In the genomic region with DNA sequence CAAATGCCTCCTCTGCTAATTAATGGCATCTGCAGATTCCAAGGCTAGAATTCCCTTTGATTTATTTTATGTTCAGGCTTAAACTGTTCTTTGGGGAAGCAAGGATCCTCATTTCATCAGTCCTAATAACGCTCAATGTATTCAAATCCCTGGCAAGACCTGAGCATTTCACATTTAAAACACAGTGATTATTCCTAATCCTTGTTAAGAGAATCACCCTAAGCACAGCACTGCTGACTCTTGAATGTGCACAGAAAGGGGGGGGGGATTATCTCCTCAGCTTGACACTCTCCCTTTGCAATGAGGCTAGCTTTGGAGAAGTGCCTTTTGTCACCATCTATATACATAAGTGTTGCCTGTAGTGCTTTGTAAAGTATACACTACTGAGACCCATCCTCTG, we compare ENCODE assay signal across 19 mouse cellular contexts.
DNase-seq lines count a peak whose midpoint lies in the region; ATAC-seq lines count a peak whose summit lies in the region.
"Had no signal": no experiment of that assay in that cellular context is flagged by ENCODE, and none has a peak within 500 bp of the region (broad histone marks: within the 10 kb centered on the region; RNA-seq: fewer than 3 reads in every experiment).

No protein-coding gene starts in this region.

- H3K36me3 ChIP-seq in forebrain, embryonic 14.5 days (ENCODE audit: control insufficient read depth, insufficient read depth, low read length): no peaks in the 10 kb centered on the region
- no peaks in the 10 kb centered on the region for H3K36me3 ChIP-seq in forebrain, embryonic 13.5 days (ENCODE audit: poor library complexity, severe bottlenecking)
- H3K36me3 ChIP-seq in neural tube, embryonic 14.5 days (ENCODE audit: control insufficient read depth, insufficient read depth, low read length): no peaks in the 10 kb centered on the region
- H3K36me3 ChIP-seq in neural tube, embryonic 15.5 days: no peaks in the 10 kb centered on the region
- no peaks in the 10 kb centered on the region for H3K36me3 ChIP-seq in midbrain, embryonic 14.5 days (ENCODE audit: control insufficient read depth, insufficient read depth, low read length)
- no peaks in the 10 kb centered on the region for H3K36me3 ChIP-seq in hindbrain, embryonic 12.5 days
- H3K36me3 ChIP-seq: embryonic facial prominence, embryonic 10.5 days; heart, embryonic 13.5 days had no signal

- H3K9ac ChIP-seq in forebrain, embryonic 14.5 days (ENCODE audit: low read length): no peak overlapping the region
- no peak overlapping the region for H3K9ac ChIP-seq in forebrain, embryonic 13.5 days
- no peak overlapping the region for H3K9ac ChIP-seq in neural tube, embryonic 14.5 days (replicated peaks; ENCODE audit: low read depth, low read length)
- H3K9ac ChIP-seq in neural tube, embryonic 15.5 days (replicated peaks): no peak overlapping the region
- H3K9ac ChIP-seq in midbrain, embryonic 14.5 days (replicated peaks; ENCODE audit: low read length): no peak overlapping the region
- no peak overlapping the region for H3K9ac ChIP-seq in hindbrain, embryonic 12.5 days
- H3K9ac ChIP-seq: heart, embryonic 13.5 days had no signal

- DNase-seq in forebrain, embryonic 14.5 days (ENCODE audit: low spot score): peak; percentile 8
- peak; percentile 23 for DNase-seq in midbrain, embryonic 14.5 days
- DNase-seq: adrenal gland, adult 2 months; adrenal gland, postnatal 25 days; cerebellum, adult 2 months; cerebellum, postnatal 10 days; gastrocnemius, postnatal 36 days; heart, adult 11 months; heart, postnatal 36 days had no signal

- no peak overlapping the region for H3K4me2 ChIP-seq in forebrain, embryonic 14.5 days (ENCODE audit: low read length)
- no peak overlapping the region for H3K4me2 ChIP-seq in forebrain, embryonic 13.5 days
- no peak overlapping the region for H3K4me2 ChIP-seq in neural tube, embryonic 14.5 days (ENCODE audit: low read depth, low read length)
- H3K4me2 ChIP-seq in neural tube, embryonic 15.5 days: no peak overlapping the region
- H3K4me2 ChIP-seq in midbrain, embryonic 14.5 days (ENCODE audit: low read length): no peak overlapping the region
- H3K4me2 ChIP-seq in hindbrain, embryonic 12.5 days (replicated peaks): no peak overlapping the region
- H3K4me2 ChIP-seq: heart, embryonic 13.5 days had no signal

- no peak overlapping the region for H3K27ac ChIP-seq in forebrain, embryonic 14.5 days (ENCODE audit: low read depth, low read length)
- no peak overlapping the region for H3K27ac ChIP-seq in forebrain, embryonic 13.5 days
- H3K27ac ChIP-seq in neural tube, embryonic 14.5 days (ENCODE audit: low read depth, low read length): no peak overlapping the region
- no peak overlapping the region for H3K27ac ChIP-seq in neural tube, embryonic 15.5 days (replicated peaks)
- H3K27ac ChIP-seq in midbrain, embryonic 14.5 days (replicated peaks; ENCODE audit: low read depth, low read length): no peak overlapping the region
- H3K27ac ChIP-seq in hindbrain, embryonic 12.5 days: no peak overlapping the region
- H3K27ac ChIP-seq: embryonic facial prominence, embryonic 10.5 days; heart, embryonic 13.5 days had no signal

- ATAC-seq in forebrain, embryonic 14.5 days: no peak
- ATAC-seq in forebrain, embryonic 13.5 days: no peak
- ATAC-seq in neural tube, embryonic 14.5 days (ENCODE audit: low read depth): peak; percentile 51; the same call in 1 of the 2 replicates
- ATAC-seq in neural tube, embryonic 15.5 days (ENCODE audit: low FRiP score): no peak
- ATAC-seq in midbrain, embryonic 14.5 days (ENCODE audit: low FRiP score, low TSS enrichment): peak; percentile 60
- ATAC-seq in hindbrain, embryonic 12.5 days (ENCODE audit: low FRiP score): no peak
- ATAC-seq: activated CD4-positive, CD25-positive, alpha-beta regulatory T cell, adult 4 months; hindbrain, embryonic 16.5 days; Patski had no signal

- H3K4me3 ChIP-seq in forebrain, embryonic 14.5 days (ENCODE audit: low read depth, low read length): no peak overlapping the region
- H3K4me3 ChIP-seq in forebrain, embryonic 13.5 days: no peak overlapping the region
- no peak overlapping the region for H3K4me3 ChIP-seq in neural tube, embryonic 14.5 days (ENCODE audit: low read depth, low read length)
- no peak overlapping the region for H3K4me3 ChIP-seq in neural tube, embryonic 15.5 days (replicated peaks)
- no peak overlapping the region for H3K4me3 ChIP-seq in midbrain, embryonic 14.5 days (replicated peaks; ENCODE audit: low read depth, low read length)
- H3K4me3 ChIP-seq in hindbrain, embryonic 12.5 days: no peak overlapping the region
- H3K4me3 ChIP-seq: embryonic facial prominence, embryonic 10.5 days; heart, embryonic 13.5 days had no signal

- H3K9me3 ChIP-seq in forebrain, embryonic 14.5 days (replicated peaks; ENCODE audit: control insufficient read depth, low read length): no peaks in the 10 kb centered on the region
- H3K9me3 ChIP-seq in forebrain, embryonic 13.5 days (replicated peaks): no peaks in the 10 kb centered on the region
- H3K9me3 ChIP-seq in neural tube, embryonic 14.5 days (ENCODE audit: control insufficient read depth, low read length): no peaks in the 10 kb centered on the region
- no peaks in the 10 kb centered on the region for H3K9me3 ChIP-seq in neural tube, embryonic 15.5 days (replicated peaks)
- H3K9me3 ChIP-seq in midbrain, embryonic 14.5 days (ENCODE audit: control insufficient read depth, low read length): no peaks in the 10 kb centered on the region
- H3K9me3 ChIP-seq in hindbrain, embryonic 12.5 days (replicated peaks): no peaks in the 10 kb centered on the region
- H3K9me3 ChIP-seq: embryonic facial prominence, embryonic 10.5 days; heart, embryonic 13.5 days had no signal

- 2% methylated on average over 1 of the region's 1 CpGs for WGBS in forebrain, embryonic 14.5 days
- 5% methylated on average over 1 of the region's 1 CpGs for WGBS in forebrain, embryonic 13.5 days
- WGBS in neural tube, embryonic 14.5 days: 40% methylated on average over 1 of the region's 1 CpGs
- 44% methylated on average over 1 of the region's 1 CpGs for WGBS in neural tube, embryonic 15.5 days
- whole genome bisulfite sequencing in midbrain, embryonic 14.5 days: 19% methylated on average over 1 of the region's 1 CpGs
- WGBS in hindbrain, embryonic 12.5 days: 53% methylated on average over 1 of the region's 1 CpGs

- no peaks in the 10 kb centered on the region for H3K4me1 ChIP-seq in forebrain, embryonic 14.5 days (ENCODE audit: control insufficient read depth, insufficient read depth, low read length)
- no peaks in the 10 kb centered on the region for H3K4me1 ChIP-seq in forebrain, embryonic 13.5 days
- no peaks in the 10 kb centered on the region for H3K4me1 ChIP-seq in neural tube, embryonic 14.5 days (ENCODE audit: control insufficient read depth, insufficient read depth, low read length)
- no peaks in the 10 kb centered on the region for H3K4me1 ChIP-seq in neural tube, embryonic 15.5 days
- no peaks in the 10 kb centered on the region for H3K4me1 ChIP-seq in midbrain, embryonic 14.5 days (ENCODE audit: control insufficient read depth, insufficient read depth, low read length)
- no peaks in the 10 kb centered on the region for H3K4me1 ChIP-seq in hindbrain, embryonic 12.5 days
- H3K4me1 ChIP-seq: heart, embryonic 13.5 days had no signal

- H3K27me3 ChIP-seq in forebrain, embryonic 14.5 days (replicated peaks; ENCODE audit: control insufficient read depth, insufficient read depth, low read length): no peaks in the 10 kb centered on the region
- H3K27me3 ChIP-seq in forebrain, embryonic 13.5 days: no peaks in the 10 kb centered on the region
- no peaks in the 10 kb centered on the region for H3K27me3 ChIP-seq in neural tube, embryonic 14.5 days (ENCODE audit: control insufficient read depth, insufficient read depth, low read length)
- H3K27me3 ChIP-seq in neural tube, embryonic 15.5 days (replicated peaks): no peaks in the 10 kb centered on the region
- H3K27me3 ChIP-seq in midbrain, embryonic 14.5 days (ENCODE audit: control insufficient read depth, insufficient read depth, low read length): no peaks in the 10 kb centered on the region
- no peaks in the 10 kb centered on the region for H3K27me3 ChIP-seq in hindbrain, embryonic 12.5 days
- H3K27me3 ChIP-seq: CH12.LX; heart, embryonic 13.5 days had no signal

Comparison
In these comparisons a context has a peak if more than half of its experiments do, and no peak if none do; other contexts are left out.
1. ATAC-seq: peak in neural tube, embryonic 14.5 days (single experiment) and midbrain, embryonic 14.5 days (single experiment); none in forebrain, embryonic 14.5 days (single experiment), forebrain, embryonic 13.5 days (single experiment), neural tube, embryonic 15.5 days (single experiment) and hindbrain, embryonic 12.5 days (single experiment).